Mouse (Mus musculus) embryonic facial prominence, embryonic 12.5 days (tissue): ENCODE data around the gene Intu. TPM values are rescaled to one million over a fixed set of nuclear protein-coding genes. Genes with fewer than 3 reads are reported as not detected.

ENCODE experiments used
- ATAC-seq: fragments of 200-750 bp; cut with Nextera tagmentation; 2 replicates; pipeline ENCODE4 v1.8.0; 2017; ENCODE audit not compliant: insufficient number of reproducible peaks, insufficient read depth, low FRiP score, low TSS enrichment
- H3K27ac ChIP-seq: fragments of 300-500 bp; sonication (generic); 2 replicates; pipeline ENCODE4 v1.5.1; 2016; ENCODE audit warnings: mild to moderate bottlenecking
- H3K27me3 ChIP-seq: fragments of 300-500 bp; sonication (generic); 2 replicates; pipeline ENCODE4 v1.6.1; 2016; ENCODE audit warnings: mild to moderate bottlenecking, moderate library complexity
- H3K36me3 ChIP-seq: fragments of 300-500 bp; sonication (generic); 2 replicates; pipeline ENCODE4 v1.6.1; 2016; ENCODE audit warnings: mild to moderate bottlenecking
- H3K4me1 ChIP-seq: fragments of 300-500 bp; sonication (generic); 2 replicates; pipeline ENCODE4 v1.6.1; 2016
- H3K4me2 ChIP-seq: fragments of 300-500 bp; sonication (generic); replicated peaks from 2 replicates; pipeline ENCODE4 v1.6.1; 2016; ENCODE audit warnings: mild to moderate bottlenecking, moderate library complexity
- H3K4me3 ChIP-seq: fragments of 300-500 bp; sonication (generic); 2 replicates; pipeline ENCODE4 v1.5.1; 2016; ENCODE audit warnings: mild to moderate bottlenecking
- H3K9ac ChIP-seq: fragments of 300-500 bp; sonication (generic); 2 replicates; pipeline ENCODE4 v1.6.1; 2016; ENCODE audit warnings: mild to moderate bottlenecking, moderate library complexity
- H3K9me3 ChIP-seq: fragments of 300-500 bp; sonication (generic); 2 replicates; pipeline ENCODE4 v1.6.1; 2016; ENCODE audit warnings: mild to moderate bottlenecking, moderate library complexity
- WGBS: fragments of 180-500 bp; shearing (Covaris S2); methylation state at CpG from one replicate; pipeline ENCODE4 v1.1.7; 2016; 5-methylcytosine and 5-hydroxymethylcytosine counted together
- polyA plus RNA-seq: library from polyadenylated mRNA; unstranded; fragments of >200 nt; fragmentation: Nextera tagmentation; extraction: Ambion mirVana; gene quantifications from 2 replicates; pipeline ENCODE4 v1.2.1, GENCODE M21; 2016

The Intu gene
- polyA plus RNA-seq, 1 experiment from 2014 or later: 4.1 TPM

DNA sequence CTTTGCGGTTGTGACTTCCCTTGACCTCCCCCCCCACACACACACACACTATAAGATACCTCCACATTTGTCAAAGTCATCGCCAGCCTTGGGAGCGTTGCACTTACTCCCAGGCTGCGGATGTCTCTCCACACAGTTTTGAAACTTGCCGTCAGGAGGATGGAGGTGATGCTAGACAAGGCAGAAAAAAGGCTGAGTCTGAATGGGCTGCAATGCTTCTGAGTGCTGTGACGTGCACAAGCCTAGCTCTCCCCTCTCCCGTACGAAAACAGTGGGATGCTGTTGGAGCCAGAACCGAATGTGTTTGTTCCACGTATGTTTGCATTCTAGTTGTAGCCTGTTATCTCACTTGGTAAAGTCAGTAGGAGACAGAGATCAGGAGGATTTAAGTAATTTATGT is 162.3 kb downstream of the Intu start:
- Histone ChIP-seq H3K27me3 (no peaks in the 10 kb centered on the region), H3K4me2 (no peak overlapping the region), H3K4me1 (no peaks in the 10 kb centered on the region), H3K9me3 (no peaks in the 10 kb centered on the region), H3K36me3 (peaks cover 4% of the 10 kb centered on the region), H3K4me3 (no peak overlapping the region), H3K27ac (no peak overlapping the region), H3K9ac (no peak overlapping the region)
- no peak for ATAC-seq
- 87% methylated on average over 10 of the region's 10 CpGs for WGBS

DNA sequence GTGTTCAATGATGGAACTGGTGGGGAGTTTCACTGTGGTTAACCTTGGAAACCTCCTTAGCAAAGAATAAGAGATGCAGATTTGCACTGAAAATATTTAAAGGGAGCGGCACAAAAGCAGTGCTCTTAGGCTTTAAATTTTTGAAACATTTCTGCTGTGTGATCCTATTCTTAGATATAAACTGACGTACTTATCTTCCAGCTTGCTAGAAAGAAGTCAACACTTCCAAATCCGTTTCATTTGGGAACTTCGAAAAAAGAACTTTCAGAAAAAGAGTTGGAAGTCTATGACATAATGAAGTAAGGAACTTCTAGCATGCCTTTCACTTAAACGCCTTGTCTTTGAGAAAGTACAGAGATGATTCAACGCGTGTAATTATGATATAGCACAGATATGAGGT is 162.9 kb downstream of the Intu start:
- H3K4me2 ChIP-seq: no peak overlapping the region
- H3K4me1 ChIP-seq: no peaks in the 10 kb centered on the region
- WGBS: 87% methylated on average over 7 of the region's 7 CpGs
- no peak overlapping the region for H3K4me3 ChIP-seq
- ATAC-seq: no peak
- H3K9ac ChIP-seq: no peak overlapping the region
- H3K36me3 ChIP-seq: peaks cover 4% of the 10 kb centered on the region
- H3K27me3 ChIP-seq: no peaks in the 10 kb centered on the region
- H3K27ac ChIP-seq: no peak overlapping the region
- H3K9me3 ChIP-seq: no peaks in the 10 kb centered on the region

DNA sequence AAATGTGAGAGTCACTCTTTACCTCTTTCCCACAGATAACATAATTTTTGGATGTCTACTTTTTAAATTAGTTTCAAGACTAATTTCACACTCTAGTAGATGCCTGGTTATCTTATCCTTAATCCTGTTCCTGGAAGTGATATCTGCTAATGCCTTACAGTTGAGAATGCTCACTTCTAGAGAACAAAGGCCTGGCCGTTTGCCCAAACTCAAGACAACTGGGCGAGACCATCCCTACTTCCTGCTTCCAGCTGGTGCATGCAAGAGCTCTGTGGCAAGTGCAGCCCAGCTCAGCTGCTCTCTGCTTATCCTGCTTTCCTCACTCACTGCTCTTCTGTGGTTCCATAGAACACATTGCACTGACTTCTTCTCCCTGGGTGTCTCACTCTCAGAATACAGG is 163.4 kb downstream of the Intu start:
- ATAC-seq: no peak

DNA sequence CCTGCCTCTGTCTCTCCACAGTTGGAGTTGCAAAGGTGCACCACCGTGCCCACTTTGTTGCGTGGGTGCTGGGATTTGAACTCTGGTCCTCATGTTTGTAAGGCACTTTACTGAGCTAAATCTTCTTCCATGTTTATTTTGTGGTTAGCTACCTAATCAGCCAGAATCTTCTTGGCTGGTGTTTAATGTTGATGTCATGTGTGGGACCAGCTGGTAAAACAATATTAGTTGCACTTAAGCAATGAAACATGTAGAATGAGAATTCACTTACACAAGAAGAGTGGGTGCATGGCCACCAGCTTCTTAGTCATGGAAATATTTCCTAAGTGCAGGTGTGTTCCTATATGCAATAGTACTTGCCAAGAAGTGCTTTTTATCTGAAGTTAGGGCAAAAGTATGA is 164.1 kb downstream of the Intu start:
- Histone ChIP-seq H3K27me3 (no peaks in the 10 kb centered on the region), H3K9me3 (no peaks in the 10 kb centered on the region), H3K4me1 (no peaks in the 10 kb centered on the region), H3K27ac (no peak overlapping the region), H3K36me3 (peaks cover 4% of the 10 kb centered on the region), H3K4me2 (no peak overlapping the region), H3K4me3 (no peak overlapping the region), H3K9ac (no peak overlapping the region)
- no peak for ATAC-seq
- WGBS: 97% methylated on average over 2 of the region's 2 CpGs

More for the DNA sequence above, 163.4 kb downstream of the Intu start:
- Histone ChIP-seq H3K9me3 (no peaks in the 10 kb centered on the region), H3K27me3 (no peaks in the 10 kb centered on the region), H3K4me3 (no peak overlapping the region), H3K4me1 (no peaks in the 10 kb centered on the region), H3K27ac (no peak overlapping the region), H3K4me2 (no peak overlapping the region), H3K36me3 (peaks cover 4% of the 10 kb centered on the region), H3K9ac (no peak overlapping the region)
- 46% methylated on average over 2 of the region's 2 CpGs for WGBS

DNA sequence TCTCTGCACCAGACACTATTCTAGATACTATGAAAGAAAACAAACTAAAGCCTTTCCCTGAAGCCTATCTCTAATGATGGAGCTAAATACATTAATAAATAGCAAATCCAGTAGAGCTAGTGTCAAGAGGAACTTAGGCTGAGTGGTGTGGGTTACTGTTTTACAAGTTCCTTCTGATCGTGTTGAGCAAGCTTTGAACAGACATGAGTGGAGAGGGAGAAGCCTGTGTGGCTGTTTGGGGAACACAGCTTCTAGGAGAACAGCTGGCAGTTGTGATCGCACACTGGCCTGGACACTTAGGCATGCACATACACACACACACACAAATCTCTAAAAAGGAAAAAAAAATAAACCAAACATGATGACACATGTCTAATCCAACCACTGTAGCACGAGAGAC is 167.7 kb downstream of the Intu start:
- ATAC-seq: no peak
- peaks cover 4% of the 10 kb centered on the region for H3K36me3 ChIP-seq
- no peak overlapping the region for H3K4me2 ChIP-seq
- 86% methylated on average over 3 of the region's 3 CpGs for WGBS
- H3K9me3 ChIP-seq: no peaks in the 10 kb centered on the region
- H3K9ac ChIP-seq: no peak overlapping the region
- H3K4me1 ChIP-seq: no peaks in the 10 kb centered on the region
- no peaks in the 10 kb centered on the region for H3K27me3 ChIP-seq
- H3K27ac ChIP-seq: no peak overlapping the region
- H3K4me3 ChIP-seq: no peak overlapping the region

DNA sequence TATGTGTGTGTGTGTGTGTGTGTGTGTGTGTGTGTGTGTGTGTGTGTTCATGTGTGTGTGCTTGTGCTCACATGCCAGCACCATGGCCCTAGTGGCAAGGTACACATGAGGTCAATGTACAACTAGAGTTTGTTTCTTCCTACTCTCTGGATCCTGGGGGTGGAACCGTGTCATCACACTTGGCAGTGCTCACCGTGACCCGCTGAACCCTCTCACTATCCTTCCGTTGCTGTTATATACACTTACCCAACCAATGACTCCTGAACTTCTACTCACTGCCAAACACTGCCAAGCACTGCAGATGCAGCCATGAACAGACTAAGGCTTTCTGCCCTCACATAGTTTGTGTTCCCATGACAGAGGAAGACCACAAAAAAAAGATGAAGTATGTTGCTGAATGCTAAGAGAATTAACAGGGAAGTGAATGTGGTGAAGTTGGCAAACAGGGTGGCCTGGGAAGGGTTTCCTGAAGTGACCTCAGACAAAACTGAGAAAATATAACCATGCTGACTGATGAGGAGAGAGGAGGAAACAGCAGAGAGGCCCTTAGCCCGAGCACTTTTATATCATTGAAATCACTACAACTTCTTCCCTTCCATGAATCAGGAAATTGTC is 173.8 kb downstream of the Intu start:
- Histone ChIP-seq H3K9me3 (no peaks in the 10 kb centered on the region), H3K36me3 (no peaks in the 10 kb centered on the region; the same call in 1 of the 2 replicates), H3K27me3 (no peaks in the 10 kb centered on the region), H3K9ac (no peak overlapping the region), H3K27ac (no peak overlapping the region), H3K4me1 (no peaks in the 10 kb centered on the region), H3K4me2 (no peak overlapping the region), H3K4me3 (no peak overlapping the region)
- ATAC-seq: no peak
- 83% methylated on average over 5 of the region's 5 CpGs for WGBS

DNA sequence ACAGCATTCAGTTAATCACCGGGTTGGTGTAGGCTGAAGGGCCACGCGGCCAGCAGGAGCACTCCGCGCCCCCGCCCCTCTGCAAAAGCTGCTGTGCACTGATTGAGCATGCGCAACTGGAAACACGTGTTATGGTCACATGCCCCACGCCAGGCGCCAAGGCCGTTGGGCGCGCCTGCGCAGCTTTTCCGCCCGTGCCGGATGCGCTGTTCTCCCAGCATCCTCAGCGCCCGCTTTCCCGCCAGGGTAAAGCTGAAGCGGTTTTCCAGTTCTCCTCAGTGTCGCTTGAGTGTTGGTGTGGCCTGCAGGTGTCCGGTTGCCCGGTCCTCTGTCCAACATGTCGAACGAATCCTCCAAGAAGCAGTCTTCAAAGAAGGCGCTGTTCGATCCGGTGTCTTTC is 177.6 kb downstream of the Intu start, which contains the start of gene Slc25a31:
Gene Slc25a31 (plus strand): TSS at position 201 of the 400 bp plus-strand sequence.
- Histone ChIP-seq H3K9me3 (no peaks in the 10 kb centered on the region), H3K4me1 (no peaks in the 10 kb centered on the region), H3K4me3 (no peak within 1 kb of the TSS), H3K27ac (no peak within 1 kb of the TSS), H3K4me2 (no peak within 1 kb of the TSS), H3K27me3 (no peaks in the 10 kb centered on the region), H3K9ac (no peak within 1 kb of the TSS), H3K36me3 (no peaks in the 10 kb centered on the region)
- 91% methylated on average over 30 of the region's 30 CpGs for WGBS
- no peak for ATAC-seq

DNA sequence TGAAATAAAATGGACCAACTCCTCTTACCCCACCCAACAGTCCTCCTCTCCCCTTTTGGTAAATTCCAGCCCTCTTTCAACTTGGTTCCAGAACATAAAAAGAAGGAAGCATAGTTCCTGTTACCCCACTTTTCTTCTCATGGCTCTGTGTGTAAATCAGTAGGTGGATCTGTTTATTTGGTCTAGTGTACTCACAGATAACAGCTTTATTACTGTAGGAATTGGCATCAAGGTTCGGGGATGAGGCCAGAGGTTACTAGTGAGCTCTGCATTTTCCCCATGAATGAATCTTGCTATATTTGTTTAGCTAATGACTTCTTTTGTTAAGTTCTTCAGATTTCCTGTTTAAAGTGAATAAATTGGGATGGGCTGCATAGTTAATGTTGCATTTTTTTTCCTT is 185.0 kb downstream of the Intu start:
- Histone ChIP-seq H3K9me3 (no peaks in the 10 kb centered on the region), H3K36me3 (no peaks in the 10 kb centered on the region)

DNA sequence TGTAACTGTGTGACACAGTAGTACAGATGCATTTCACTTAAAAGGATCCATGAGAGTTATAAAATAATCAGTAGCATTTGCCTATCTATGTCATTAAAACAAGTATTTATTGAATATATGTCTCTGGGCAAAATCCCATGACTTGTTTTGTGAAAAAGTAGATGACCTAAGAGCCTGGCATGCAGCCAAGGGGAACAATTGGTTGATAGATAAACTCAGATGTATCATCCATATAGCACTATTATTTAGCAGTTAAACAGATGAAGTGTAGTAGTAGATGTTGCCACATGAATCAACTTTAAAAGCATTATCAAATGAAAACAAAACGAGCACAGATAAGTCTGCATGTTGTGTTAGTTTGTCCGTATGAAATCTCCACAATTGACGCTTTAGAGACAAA is 187.9 kb downstream of the Intu start:
- Histone ChIP-seq H3K36me3 (no peaks in the 10 kb centered on the region), H3K9me3 (no peaks in the 10 kb centered on the region), H3K9ac (no peak overlapping the region), H3K27ac (no peak overlapping the region), H3K27me3 (no peaks in the 10 kb centered on the region), H3K4me2 (no peak overlapping the region), H3K4me3 (no peak overlapping the region), H3K4me1 (no peaks in the 10 kb centered on the region)
- WGBS: 83% methylated on average over 3 of the region's 3 CpGs
- ATAC-seq: no peak

More for the DNA sequence above, 185.0 kb downstream of the Intu start:
- Histone ChIP-seq H3K27ac (no peak overlapping the region), H3K4me2 (no peak overlapping the region), H3K4me3 (no peak overlapping the region), H3K27me3 (no peaks in the 10 kb centered on the region), H3K4me1 (no peaks in the 10 kb centered on the region), H3K9ac (no peak overlapping the region)
- 47% methylated on average over 1 of the region's 1 CpGs for WGBS
- ATAC-seq: no peak

DNA sequence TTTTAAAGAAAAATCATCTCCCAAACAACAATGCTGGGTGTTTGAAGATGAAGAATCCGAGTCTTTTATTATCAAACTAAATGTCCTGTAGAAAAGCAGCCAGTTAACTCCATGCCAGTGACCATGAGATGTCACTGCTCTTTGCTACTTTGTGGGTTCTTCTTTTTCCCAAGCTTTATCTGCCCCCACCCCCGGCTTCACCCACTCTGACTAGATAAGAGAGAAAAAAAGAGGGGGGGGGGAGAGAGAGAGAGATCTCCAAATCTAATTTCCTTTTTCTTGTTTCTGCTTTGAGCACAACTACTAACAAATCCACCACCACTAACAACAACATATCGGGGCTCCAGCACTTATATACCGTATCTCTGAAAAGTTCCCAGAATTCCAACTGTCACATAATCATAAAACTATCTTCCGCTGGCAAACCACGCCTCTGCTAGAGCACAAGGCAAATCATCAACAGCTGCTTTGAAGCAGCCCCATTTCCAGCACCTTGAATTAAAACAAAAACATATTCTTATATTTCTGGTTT is 207.4 kb downstream of the Intu start:
- Histone ChIP-seq H3K27me3 (no peaks in the 10 kb centered on the region), H3K36me3 (no peaks in the 10 kb centered on the region), H3K9ac (no peak overlapping the region), H3K27ac (no peak overlapping the region), H3K4me3 (no peak overlapping the region), H3K9me3 (no peaks in the 10 kb centered on the region), H3K4me1 (no peaks in the 10 kb centered on the region), H3K4me2 (no peak overlapping the region)
- no peak for ATAC-seq
- WGBS: 78% methylated on average over 6 of the region's 6 CpGs

DNA sequence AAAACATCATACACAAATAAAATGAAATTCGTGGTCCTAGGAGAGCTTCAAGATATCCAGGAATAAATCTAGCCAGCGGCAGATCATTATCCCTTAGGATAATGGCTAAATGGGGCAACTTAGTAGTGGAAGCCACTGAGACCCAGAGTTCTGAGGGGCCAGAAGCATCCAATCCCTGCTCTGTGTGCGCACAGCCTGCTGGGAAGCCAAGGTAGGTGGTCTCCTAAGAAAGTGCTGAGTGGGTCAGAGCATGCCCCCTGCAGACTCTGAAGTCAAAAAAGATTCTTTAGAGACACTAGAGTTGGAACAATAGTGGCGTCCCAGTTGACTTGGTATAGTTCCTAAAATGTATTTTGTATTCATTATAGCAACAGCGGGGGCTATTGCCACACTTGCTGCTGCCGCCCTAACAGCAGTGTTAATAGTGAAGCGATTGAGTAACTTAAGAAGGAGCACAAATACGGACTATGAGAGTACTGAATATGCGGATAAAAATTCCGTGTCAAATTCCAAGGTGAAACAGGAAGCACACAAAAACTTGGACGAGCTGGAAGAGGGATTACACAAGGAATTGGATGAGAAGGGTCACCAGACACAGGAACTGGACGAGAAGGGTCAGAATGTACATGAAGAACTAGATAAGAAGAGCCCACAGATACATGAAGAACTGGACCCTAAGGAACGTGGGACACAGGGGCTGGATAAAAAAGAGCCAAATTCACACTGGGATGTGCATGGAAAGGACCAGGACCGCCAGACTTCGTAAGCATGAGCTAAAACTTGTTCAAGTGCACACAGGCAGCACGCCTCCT is 213.1 kb downstream of the Intu start, which contains the start of gene Hspa4l:
Gene Hspa4l (plus strand): TSS at position 472 of the 812 bp plus-strand sequence.
- 17% methylated on average over 16 of the region's 16 CpGs for whole genome bisulfite sequencing

More for the DNA sequence above, 213.1 kb downstream of the Intu start, which contains the start of gene Hspa4l:
- Histone ChIP-seq H3K9ac (peak within 1 kb of the TSS; percentile 50), H3K4me2 (peak within 1 kb of the TSS; percentile 93), H3K27me3 (peaks cover 3% of the 10 kb centered on the region; the same call in 1 of the 2 replicates), H3K27ac (peak within 1 kb of the TSS; percentile 65), H3K9me3 (no peaks in the 10 kb centered on the region), H3K36me3 (no peaks in the 10 kb centered on the region), H3K4me1 (peaks cover 3% of the 10 kb centered on the region; the same call in 1 of the 2 replicates), H3K4me3 (peak within 1 kb of the TSS; percentile 57)
- ATAC-seq: no peak
